Mouse (Mus musculus) MEL-GATA-1-ER (cell line): Measurements from ENCODE around the gene Gm3047.
"Not testable (repeated sequence)": the region's sequence is repeated elsewhere in the genome, so short reads cannot be mapped to it uniquely, and the experiment has no call there.

Experiments
- DNase-seq: peaks from one replicate; pipeline ENCODE4 v3.0.0-alpha.2; 2012; ENCODE audit warnings: low read depth; ENCODE audit errors: extremely low read depth

Gm3047 gene

DNA sequence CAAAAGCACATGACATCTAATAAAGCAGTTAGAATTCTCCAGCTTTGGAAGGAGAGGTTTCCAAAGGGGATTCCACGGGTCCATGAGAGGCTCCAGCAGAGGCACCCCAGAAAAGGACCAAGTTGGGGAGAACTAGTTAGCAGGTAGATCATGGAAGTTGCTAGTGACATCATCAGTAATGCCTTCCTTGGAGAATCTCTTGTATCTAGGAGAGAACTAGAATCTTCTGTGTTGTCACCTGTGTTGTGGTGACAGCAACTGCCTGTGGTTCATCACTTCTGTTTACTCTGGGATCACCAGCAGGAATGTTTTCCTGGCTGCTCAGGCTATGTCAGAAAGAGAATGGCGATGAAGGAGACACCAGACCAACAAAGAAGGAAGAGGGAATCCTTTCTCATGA, at the start of gene Gm3047:
Gm3047 (plus strand) TSS at position 301 of the 400 bp plus-strand sequence.
- not testable (repeated sequence) for DNase-seq
